In the genomic region with DNA sequence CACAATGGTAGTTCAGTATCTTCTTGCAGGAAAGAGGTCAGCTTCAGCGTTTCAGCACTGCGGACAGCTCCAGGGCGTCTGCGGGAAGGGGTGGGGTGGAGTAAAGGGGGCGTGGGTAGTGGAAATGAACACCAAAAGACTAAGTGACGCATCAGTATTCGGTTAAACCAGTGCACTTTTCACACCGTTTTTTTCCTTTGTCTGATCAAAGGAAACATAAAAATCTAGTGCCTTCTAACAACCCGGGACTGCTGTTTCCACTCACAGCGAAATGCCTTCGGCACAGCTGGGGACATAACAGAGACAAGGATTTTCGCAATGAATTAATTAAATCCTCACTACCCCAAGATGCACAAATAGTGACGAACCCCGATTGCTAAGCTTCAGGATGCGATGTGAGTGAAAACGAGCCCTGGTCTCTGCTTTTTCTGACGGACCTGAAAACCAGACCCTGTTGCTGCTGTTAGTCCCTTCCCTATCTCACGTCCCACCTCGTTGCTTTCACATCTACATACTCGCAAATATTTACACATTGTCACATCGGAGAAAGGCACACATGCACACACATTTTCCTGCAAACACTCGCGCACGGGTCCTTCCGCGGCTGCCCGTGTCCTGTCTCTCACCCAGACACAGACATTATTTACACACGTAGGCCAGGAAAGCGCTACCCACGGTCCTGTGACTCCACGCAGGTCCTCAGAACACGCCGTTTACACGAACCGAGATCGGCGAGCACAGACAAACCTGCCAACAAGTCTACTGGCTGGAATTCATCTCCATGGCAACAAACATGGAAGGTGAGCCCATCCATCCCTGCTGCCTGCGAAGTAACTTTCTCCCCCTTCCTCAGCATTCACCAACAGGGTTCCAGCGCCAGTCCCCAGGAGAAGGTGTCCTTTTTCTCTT, we compare ENCODE assay signal across 8 mouse cellular contexts. TPM values are rescaled to one million over a fixed set of nuclear protein-coding genes. Genes with fewer than 3 reads are reported as not detected.
DNase-seq lines count a peak whose midpoint lies in the region; ATAC-seq and TF ChIP-seq lines count a peak whose summit lies in the region.

Gene Ctxn2, plus strand, starts transcription at position 790 of the 909 bp plus-strand sequence.

- TF ChIP-seq POLR2A in testis, adult 2 months (IDR thresholded peaks at IDR 0.05; ENCODE audit: control insufficient read depth, low read depth, low read length): no peak

- peak within 1 kb of the TSS; percentile 62 for H3K9ac ChIP-seq in forebrain, embryonic 14.5 days (ENCODE audit: low read length)
- H3K9ac ChIP-seq in liver, postnatal 0 days (replicated peaks): no peak within 1 kb of the TSS
- H3K9ac ChIP-seq in neural tube, embryonic 14.5 days (replicated peaks; ENCODE audit: low read depth, low read length): peak within 1 kb of the TSS; percentile 54

- H3K4me2 ChIP-seq in forebrain, embryonic 14.5 days (ENCODE audit: low read length): peak within 1 kb of the TSS; percentile 71
- H3K4me2 ChIP-seq in liver, postnatal 0 days (ENCODE audit: low read depth, low read length): peak within 1 kb of the TSS; percentile 59
- peak within 1 kb of the TSS; percentile 75 for H3K4me2 ChIP-seq in neural tube, embryonic 14.5 days (ENCODE audit: low read depth, low read length)

- H3K4me1 ChIP-seq in forebrain, embryonic 14.5 days (ENCODE audit: control insufficient read depth, insufficient read depth, low read length): peaks cover 6% of the 10 kb centered on the region; the same call in 1 of the 2 replicates
- H3K4me1 ChIP-seq in liver, postnatal 0 days (ENCODE audit: insufficient read depth): peaks cover 10% of the 10 kb centered on the region; the same call in 1 of the 2 replicates
- 0 out of 2 replicates have a peak, but pooled peaks cover 3% of the 10 kb centered on the region for H3K4me1 ChIP-seq in neural tube, embryonic 14.5 days (ENCODE audit: control insufficient read depth, insufficient read depth, low read length)
- peaks cover 10% of the 10 kb centered on the region for H3K4me1 ChIP-seq in testis, adult 2 months (ENCODE audit: control insufficient read depth, insufficient read depth, low read length)

- peak; percentile 72 for DNase-seq in c-Kit-positive CD71-positive TER-119-negative erythroid progenitor cells, embryonic 14.5 days (ENCODE audit: low read depth)
- DNase-seq in forebrain, embryonic 14.5 days (ENCODE audit: low spot score): peak; percentile 73
- DNase-seq in heart, postnatal 36 days: peak; percentile 68 to 70
- peak; percentile 35 for DNase-seq in layer of hippocampus, adult 11-12 months (ENCODE audit: low spot score)
- peak; percentile 82 for DNase-seq in liver, postnatal 0 days

- peak within 1 kb of the TSS; percentile 40 for H3K4me3 ChIP-seq in forebrain, embryonic 14.5 days (ENCODE audit: low read depth, low read length)
- H3K4me3 ChIP-seq in liver, postnatal 0 days (ENCODE audit: low read depth, low read length): peak within 1 kb of the TSS; percentile 19; the same call in 1 of the 2 replicates
- H3K4me3 ChIP-seq in neural tube, embryonic 14.5 days (ENCODE audit: low read depth, low read length): peak within 1 kb of the TSS; percentile 43
- peak within 1 kb of the TSS; percentile 59 for H3K4me3 ChIP-seq in testis, adult 2 months (ENCODE audit: control insufficient read depth, low read depth, low read length)

- TF ChIP-seq CTCF in liver, postnatal 0 days (IDR thresholded peaks at IDR 0.05; ENCODE audit: low read depth): no peak
- TF ChIP-seq CTCF in testis, adult 2 months (IDR thresholded peaks at IDR 0.05; ENCODE audit: control insufficient read depth, insufficient read depth, insufficient replicate concordance, low read depth, low read length): no peak

- intact Hi-C loops in heart, postnatal 36 days (cut with DNase I): no loop called here

- no peaks in the 10 kb centered on the region for H3K27me3 ChIP-seq in forebrain, embryonic 14.5 days (replicated peaks; ENCODE audit: control insufficient read depth, insufficient read depth, low read length)
- peaks cover 4% of the 10 kb centered on the region; the same call in 1 of the 2 replicates for H3K27me3 ChIP-seq in liver, postnatal 0 days (ENCODE audit: insufficient read depth, low read length)
- H3K27me3 ChIP-seq in neural tube, embryonic 14.5 days (ENCODE audit: control insufficient read depth, insufficient read depth, low read length): no peaks in the 10 kb centered on the region
- no peaks in the 10 kb centered on the region for H3K27me3 ChIP-seq in testis, adult 2 months (ENCODE audit: control insufficient read depth, insufficient read depth, low read length)

- peak within 1 kb of the TSS; percentile 70 for H3K27ac ChIP-seq in forebrain, embryonic 14.5 days (ENCODE audit: low read depth, low read length)
- no peak within 1 kb of the TSS for H3K27ac ChIP-seq in liver, postnatal 0 days (ENCODE audit: low read depth)
- peak within 1 kb of the TSS; percentile 82 for H3K27ac ChIP-seq in neural tube, embryonic 14.5 days (ENCODE audit: low read depth, low read length)
- no peak within 1 kb of the TSS for H3K27ac ChIP-seq in testis, adult 2 months (ENCODE audit: control insufficient read depth, insufficient read depth, low read depth, low read length)

- ATAC-seq in CD4-positive, CD25-positive, alpha-beta regulatory T cell, adult 4 months: peak; percentile 53
- ATAC-seq in forebrain, embryonic 14.5 days: peak; percentile 79
- ATAC-seq in liver, postnatal 0 days: 0 out of 2 replicates have a peak, but pooled peaks have one; percentile 36
- peak; percentile 87 for ATAC-seq in neural tube, embryonic 14.5 days (ENCODE audit: low read depth)

- H3K9me3 ChIP-seq in forebrain, embryonic 14.5 days (replicated peaks; ENCODE audit: control insufficient read depth, low read length): no peaks in the 10 kb centered on the region
- no peaks in the 10 kb centered on the region for H3K9me3 ChIP-seq in liver, postnatal 0 days (ENCODE audit: low read length)
- no peaks in the 10 kb centered on the region for H3K9me3 ChIP-seq in neural tube, embryonic 14.5 days (ENCODE audit: control insufficient read depth, low read length)

- H3K36me3 ChIP-seq in forebrain, embryonic 14.5 days (ENCODE audit: control insufficient read depth, insufficient read depth, low read length): no peaks in the 10 kb centered on the region
- H3K36me3 ChIP-seq in liver, postnatal 0 days (replicated peaks; ENCODE audit: insufficient read depth, low read length): no peaks in the 10 kb centered on the region
- H3K36me3 ChIP-seq in neural tube, embryonic 14.5 days (ENCODE audit: control insufficient read depth, insufficient read depth, low read length): no peaks in the 10 kb centered on the region
- H3K36me3 ChIP-seq in testis, adult 2 months (ENCODE audit: control insufficient read depth, insufficient read depth, low read length): no peaks in the 10 kb centered on the region

- TF ChIP-seq EP300 in liver, postnatal 0 days (IDR thresholded peaks at IDR 0.05; ENCODE audit: low read depth): no peak

- under 1% methylated on average over 39 of the region's 39 CpGs for WGBS in forebrain, embryonic 14.5 days
- WGBS in liver, postnatal 0 days (ENCODE audit: insufficient replicate concordance): 4% methylated on average over 39 of the region's 39 CpGs
- 1% methylated on average over 39 of the region's 39 CpGs for WGBS in neural tube, embryonic 14.5 days

RNA-seq across cellular contexts. Expression of gene Ctxn2, which starts in this region (rescaled TPM):
- polyA plus RNA-seq in CD4-positive, CD25-positive, alpha-beta regulatory T cell, adult 4 months (2017; shearing (Covaris generic)): not detected
- polyA plus RNA-seq in forebrain, embryonic 14.5 days (2014; fragmentation: Nextera tagmentation; extraction: Ambion mirVana): 4.6 and 8.0 TPM in 2 replicates
- not detected for total RNA-seq in heart, postnatal 36 days (2021)
- polyA plus RNA-seq in liver, postnatal 0 days (2015; fragmentation: Nextera tagmentation; extraction: Ambion mirVana): not detected in 2 replicates
- 11.8 and 23.6 TPM in 2 replicates for polyA plus RNA-seq in neural tube, embryonic 14.5 days (2014; fragmentation: Nextera tagmentation; extraction: Ambion mirVana)
- polyA plus RNA-seq in testis, adult 2 months (2012; rRNA removed): 0.43 and 0.80 TPM in 2 replicates

Comparison
In these comparisons a context has a peak if more than half of its experiments do, and no peak if none do; other contexts are left out.
1. Peak in ATAC-seq in CD4-positive, CD25-positive, alpha-beta regulatory T cell, adult 4 months; RNA of the gene not detected or under 1 TPM.
2. Peak in DNase-seq in heart, postnatal 36 days; RNA of the gene not detected or under 1 TPM.
3. Peak in DNase-seq, ATAC-seq, H3K4me3 ChIP-seq and H3K4me2 ChIP-seq in liver, postnatal 0 days; RNA of the gene not detected or under 1 TPM.
4. ATAC-seq: peak in every context shown above with its lines; median percentile 87 in neural tube, embryonic 14.5 days; 79 in forebrain, embryonic 14.5 days; 53 in CD4-positive, CD25-positive, alpha-beta regulatory T cell, adult 4 months; 36 in liver, postnatal 0 days.
5. H3K27ac ChIP-seq: peak in forebrain, embryonic 14.5 days (single experiment) and neural tube, embryonic 14.5 days (single experiment); none in liver, postnatal 0 days (single experiment) and testis, adult 2 months (single experiment).
6. Peak in every context shown above with its lines, with median percentiles within 50 percentile points of each other: DNase-seq, H3K4me2 ChIP-seq and H3K4me3 ChIP-seq.